Mouse (Mus musculus): Measurements from ENCODE around the gene Dynlt1f. TPM values are rescaled to one million over a fixed set of nuclear protein-coding genes. Genes with fewer than 3 reads are reported as not detected.
A peak's percentile ranks its signal among the peaks of the same experiment; 100 is the strongest.
"Not testable (repeated sequence)": the region's sequence is repeated elsewhere in the genome, so short reads cannot be mapped to it uniquely, and the experiment has no call there.

The Dynlt1f gene
- polyA plus RNA-seq, 1 experiment: 24.6 TPM

DNA sequence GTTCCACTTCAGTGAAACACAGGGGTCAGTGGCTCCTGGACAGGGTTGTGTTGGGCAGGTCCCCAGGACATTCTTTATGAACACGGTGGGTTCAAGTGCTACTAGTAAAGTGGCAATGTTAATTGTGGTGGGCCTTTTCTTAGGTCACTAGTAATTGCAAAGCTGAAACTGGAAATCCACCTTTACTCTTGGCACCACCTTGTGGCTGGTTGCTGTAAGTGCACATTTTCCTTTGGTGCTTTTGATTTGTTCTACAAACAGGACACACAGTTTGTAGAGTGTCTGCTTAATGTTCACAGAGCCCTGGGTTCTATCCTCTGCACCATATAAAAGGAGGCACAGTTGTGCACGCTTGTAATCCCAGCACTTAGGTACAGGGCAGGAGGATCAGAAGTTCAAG lies 35.9 kb upstream of the Dynlt1f start:
- DNase-seq: peak; percentile 77 to 90
- not testable (repeated sequence) for H3K4me3 ChIP-seq (replicated peaks; ENCODE audit: insufficient read depth, low read depth, low read length); H3K27me3 ChIP-seq (ENCODE audit: control insufficient read depth, insufficient read depth, low read length); H3K27ac ChIP-seq (ENCODE audit: insufficient read depth, low read length); H3K4me1 ChIP-seq (ENCODE audit: control insufficient read depth, insufficient read depth, low read length)
- TF ChIP-seq CTCF (IDR thresholded peaks at IDR 0.05; ENCODE audit: borderline replicate concordance, insufficient read depth, low read depth, low read length): peak; percentile 54; the same call in 1 of the 2 replicates
- WGBS: 3% methylated on average over 2 of the region's 2 CpGs

- not testable (repeated sequence) for H3K4me3 ChIP-seq (replicated peaks; ENCODE audit: insufficient read depth, low read depth, low read length); H3K27ac ChIP-seq (ENCODE audit: insufficient read depth, low read length); DNase-seq; H3K4me1 ChIP-seq (ENCODE audit: control insufficient read depth, insufficient read depth, low read length); H3K27me3 ChIP-seq (ENCODE audit: control insufficient read depth, insufficient read depth, low read length)
- 86% methylated on average over 4 of the region's 4 CpGs for WGBS
These were observed 33.6 kb upstream of the Dynlt1f start for GRCm38 (mm10) chr17:6689344-6689743.

DNA sequence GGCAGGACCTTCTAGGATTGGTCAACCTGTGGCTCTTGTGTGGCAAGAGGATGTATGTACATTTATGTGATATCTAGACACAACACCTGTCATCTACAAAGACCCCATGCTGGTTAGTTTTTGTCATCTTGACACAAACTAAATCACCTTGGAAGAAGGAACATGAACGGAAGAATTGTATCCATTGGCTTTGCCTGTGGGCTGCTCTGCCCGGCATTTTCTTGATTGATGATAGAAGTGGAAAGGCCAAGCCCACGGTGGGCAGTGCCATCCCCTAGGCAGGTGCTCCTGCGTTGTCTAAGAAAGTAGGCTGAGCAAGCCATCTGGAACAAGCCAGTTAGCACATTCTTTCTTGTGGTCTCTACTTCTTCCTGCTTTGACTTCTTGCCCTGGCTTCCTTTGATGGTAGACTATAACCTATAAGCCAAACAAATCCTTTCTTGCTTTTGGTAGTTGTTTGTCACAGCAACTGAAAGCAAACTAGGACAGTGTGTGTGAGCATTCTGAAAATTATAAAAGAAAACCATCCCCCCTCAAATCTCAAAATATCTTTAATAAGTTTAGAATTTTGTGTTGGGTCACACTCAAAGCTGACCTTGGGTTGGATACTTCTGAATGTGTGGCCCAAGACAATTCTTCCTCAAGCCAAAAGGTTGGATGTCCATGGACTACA lies 30.7 kb upstream of the Dynlt1f start:
- not testable (repeated sequence) for H3K4me1 ChIP-seq (ENCODE audit: control insufficient read depth, insufficient read depth, low read length); H3K27ac ChIP-seq (ENCODE audit: insufficient read depth, low read length); H3K27me3 ChIP-seq (ENCODE audit: control insufficient read depth, insufficient read depth, low read length); DNase-seq; H3K4me3 ChIP-seq (replicated peaks; ENCODE audit: insufficient read depth, low read depth, low read length)
- WGBS: 83% methylated on average over 2 of the region's 4 CpGs

GRCm38 (mm10) chr17:6685288-6685818 lies 29.7 kb upstream of the Dynlt1f start:
- not testable (repeated sequence) for H3K4me3 ChIP-seq (replicated peaks; ENCODE audit: insufficient read depth, low read depth, low read length); DNase-seq; H3K27me3 ChIP-seq (ENCODE audit: control insufficient read depth, insufficient read depth, low read length); H3K4me1 ChIP-seq (ENCODE audit: control insufficient read depth, insufficient read depth, low read length); H3K27ac ChIP-seq (ENCODE audit: insufficient read depth, low read length)
- WGBS: 45% methylated on average over 5 of the region's 8 CpGs

- H3K27ac ChIP-seq (ENCODE audit: insufficient read depth, low read length); DNase-seq; H3K4me3 ChIP-seq (replicated peaks; ENCODE audit: insufficient read depth, low read depth, low read length); H3K27me3 ChIP-seq (ENCODE audit: control insufficient read depth, insufficient read depth, low read length); H3K4me1 ChIP-seq (ENCODE audit: control insufficient read depth, insufficient read depth, low read length): not testable (repeated sequence)
- no CpG with 5 or more reads among the region's 4 CpGs for WGBS
These were observed 29.0 kb upstream of the Dynlt1f start for GRCm38 (mm10) chr17:6684464-6685287.

- not testable (repeated sequence) for H3K4me1 ChIP-seq (ENCODE audit: control insufficient read depth, insufficient read depth, low read length); H3K4me3 ChIP-seq (replicated peaks; ENCODE audit: insufficient read depth, low read depth, low read length); H3K27ac ChIP-seq (ENCODE audit: insufficient read depth, low read length); DNase-seq; H3K27me3 ChIP-seq (ENCODE audit: control insufficient read depth, insufficient read depth, low read length)
- 80% methylated on average over 1 of the region's 5 CpGs for WGBS
These were observed 28.0 kb upstream of the Dynlt1f start for GRCm38 (mm10) chr17:6683702-6684101.

GRCm38 (mm10) chr17:6681721-6682120 lies 26.0 kb upstream of the Dynlt1f start:
- H3K4me1 ChIP-seq (ENCODE audit: control insufficient read depth, insufficient read depth, low read length); H3K27me3 ChIP-seq (ENCODE audit: control insufficient read depth, insufficient read depth, low read length); H3K27ac ChIP-seq (ENCODE audit: insufficient read depth, low read length); DNase-seq; H3K4me3 ChIP-seq (replicated peaks; ENCODE audit: insufficient read depth, low read depth, low read length): not testable (repeated sequence)
- whole genome bisulfite sequencing: 48% methylated on average over 4 of the region's 4 CpGs

- not testable (repeated sequence) for H3K27me3 ChIP-seq (ENCODE audit: control insufficient read depth, insufficient read depth, low read length); H3K27ac ChIP-seq (ENCODE audit: insufficient read depth, low read length); H3K4me3 ChIP-seq (replicated peaks; ENCODE audit: insufficient read depth, low read depth, low read length); DNase-seq; H3K4me1 ChIP-seq (ENCODE audit: control insufficient read depth, insufficient read depth, low read length)
- 57% methylated on average over 1 of the region's 2 CpGs for WGBS
These were observed 22.4 kb upstream of the Dynlt1f start for GRCm38 (mm10) chr17:6678063-6678462.

DNA sequence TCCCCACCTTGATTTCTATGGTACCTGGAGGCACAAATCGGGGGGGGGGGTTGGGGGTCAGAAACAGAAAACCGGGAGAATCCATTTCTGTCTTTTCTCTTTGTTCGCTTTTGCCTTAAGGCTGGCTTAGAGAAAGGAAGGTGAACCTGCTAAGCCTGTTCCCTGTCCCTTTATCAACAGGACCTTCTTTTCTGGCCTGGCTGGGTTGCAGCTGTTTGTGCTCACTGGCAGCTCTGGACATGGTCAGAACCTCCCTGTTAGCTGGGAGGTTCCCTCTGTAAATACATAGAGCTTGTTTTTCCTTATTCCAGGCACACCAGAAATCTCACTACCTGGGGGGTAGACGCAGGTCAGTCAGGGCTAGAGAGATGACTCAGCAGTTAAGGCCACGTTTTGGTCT lies 18.6 kb upstream of the Dynlt1f start:
- 66% methylated on average over 5 of the region's 5 CpGs for WGBS
- not testable (repeated sequence) for H3K4me3 ChIP-seq (replicated peaks; ENCODE audit: insufficient read depth, low read depth, low read length); DNase-seq; H3K27me3 ChIP-seq (ENCODE audit: control insufficient read depth, insufficient read depth, low read length); H3K27ac ChIP-seq (ENCODE audit: insufficient read depth, low read length); H3K4me1 ChIP-seq (ENCODE audit: control insufficient read depth, insufficient read depth, low read length)

GRCm38 (mm10) chr17:6668522-6668921 lies 12.8 kb upstream of the Dynlt1f start:
- H3K4me3 ChIP-seq (replicated peaks; ENCODE audit: insufficient read depth, low read depth, low read length); H3K27me3 ChIP-seq (ENCODE audit: control insufficient read depth, insufficient read depth, low read length); H3K4me1 ChIP-seq (ENCODE audit: control insufficient read depth, insufficient read depth, low read length); DNase-seq; H3K27ac ChIP-seq (ENCODE audit: insufficient read depth, low read length): not testable (repeated sequence)
- WGBS: no CpG with 5 or more reads among the region's 6 CpGs

- WGBS: 93% methylated on average over 4 of the region's 5 CpGs
- DNase-seq; H3K4me3 ChIP-seq (replicated peaks; ENCODE audit: insufficient read depth, low read depth, low read length); H3K27me3 ChIP-seq (ENCODE audit: control insufficient read depth, insufficient read depth, low read length); H3K4me1 ChIP-seq (ENCODE audit: control insufficient read depth, insufficient read depth, low read length); H3K27ac ChIP-seq (ENCODE audit: insufficient read depth, low read length): not testable (repeated sequence)
These were observed 9.7 kb upstream of the Dynlt1f start for GRCm38 (mm10) chr17:6665389-6665788.

DNA sequence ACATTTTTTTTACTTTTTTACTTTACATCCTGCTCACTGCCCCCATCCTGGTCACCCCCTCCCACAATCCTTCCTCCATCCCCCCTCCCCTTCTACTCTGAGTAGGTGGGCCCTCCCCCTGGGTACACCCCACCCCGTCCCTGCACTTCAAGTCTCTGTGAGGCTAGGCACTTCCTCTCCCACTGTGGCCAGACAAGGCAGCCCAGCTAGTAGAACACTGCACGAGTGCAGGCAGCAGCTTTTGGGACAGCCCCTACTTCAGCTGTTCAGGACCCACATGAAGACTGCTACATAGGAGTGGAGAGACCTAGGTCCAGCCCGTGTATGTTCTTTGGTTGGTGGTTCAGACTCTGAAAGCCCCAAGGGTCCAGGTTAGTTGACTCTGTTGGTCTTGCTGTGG lies 7.1 kb upstream of the Dynlt1f start:
- 63% methylated on average over 3 of the region's 3 CpGs for WGBS
- H3K27me3 ChIP-seq (ENCODE audit: control insufficient read depth, insufficient read depth, low read length); H3K27ac ChIP-seq (ENCODE audit: insufficient read depth, low read length); DNase-seq; H3K4me1 ChIP-seq (ENCODE audit: control insufficient read depth, insufficient read depth, low read length); H3K4me3 ChIP-seq (replicated peaks; ENCODE audit: insufficient read depth, low read depth, low read length): not testable (repeated sequence)
